Mouse (Mus musculus): ENCODE measurements at regions not wholly inside any gene's neighbourhood (a gene's known extent, or its start where the extent isn't known, plus 50 kb on each side); places are given as distances from the start of the nearest gene placed in this dataset.
"Not testable (repeated sequence)": the region's sequence is repeated elsewhere in the genome, so short reads cannot be mapped to it uniquely, and the experiment has no call there.

GRCm38 (mm10) chr10:38704762-38705130, 116.8 kb downstream of the Rfpl4b start:
- DNase-seq (ENCODE audit: low spot score) = not testable (repeated sequence)

- no peak for DNase-seq (ENCODE audit: low spot score)
These were observed 117.4 kb downstream of the Rfpl4b start for GRCm38 (mm10) chr10:38703954-38704761.

DNA sequence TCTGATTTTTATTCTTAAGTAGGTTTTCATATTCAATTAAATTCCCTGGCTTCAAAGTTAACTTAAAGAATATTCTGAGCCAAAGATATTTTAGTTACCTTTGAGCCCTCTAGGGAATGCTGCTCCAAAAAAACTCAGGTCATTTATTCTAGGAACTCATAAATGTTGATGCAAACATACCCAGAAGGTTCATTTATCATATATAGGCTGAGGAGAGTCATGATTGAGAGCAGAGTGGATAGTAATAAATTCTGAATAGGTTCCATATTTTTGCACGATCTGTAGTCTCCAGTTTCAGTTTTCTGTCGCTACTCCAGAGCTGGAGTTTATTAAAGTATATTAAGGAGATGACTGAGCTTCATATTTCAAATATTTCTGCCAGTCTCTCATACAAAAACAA, 144.1 kb downstream of the Rfpl4b start:
- DNase-seq (ENCODE audit: low spot score) = no peak

DNA sequence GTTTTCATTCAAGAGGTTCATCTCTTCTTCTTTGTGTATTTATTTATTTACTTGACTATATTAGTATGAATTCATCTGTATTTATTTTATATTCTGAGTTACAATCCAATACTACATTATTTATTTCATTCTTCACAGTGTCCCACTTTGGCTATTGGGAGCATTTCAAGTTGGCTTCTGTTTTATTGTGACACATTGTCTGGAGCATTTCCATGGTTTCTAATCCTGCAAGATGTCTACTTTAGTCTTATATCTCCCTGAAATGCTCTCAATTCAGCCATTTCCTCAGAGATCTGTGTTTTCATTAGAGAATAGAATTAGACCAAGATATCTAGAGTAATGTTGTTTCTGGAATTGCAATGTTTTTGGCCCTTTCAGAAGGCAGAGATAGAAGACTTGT, 153.0 kb downstream of the Rfpl4b start:
- DNase-seq (ENCODE audit: low spot score) = no peak

GRCm38 (mm10) chr10:38667841-38668240, 153.7 kb downstream of the Rfpl4b start:
- DNase-seq (ENCODE audit: low spot score) = no peak

- DNase-seq (ENCODE audit: low spot score) = no peak
These were observed 185.9 kb downstream of the Rfpl4b start for GRCm38 (mm10) chr10:38635695-38636094.

GRCm38 (mm10) chr10:38629907-38630505, 191.6 kb downstream of the Rfpl4b start:
- DNase-seq (ENCODE audit: low spot score) = no peak

DNA sequence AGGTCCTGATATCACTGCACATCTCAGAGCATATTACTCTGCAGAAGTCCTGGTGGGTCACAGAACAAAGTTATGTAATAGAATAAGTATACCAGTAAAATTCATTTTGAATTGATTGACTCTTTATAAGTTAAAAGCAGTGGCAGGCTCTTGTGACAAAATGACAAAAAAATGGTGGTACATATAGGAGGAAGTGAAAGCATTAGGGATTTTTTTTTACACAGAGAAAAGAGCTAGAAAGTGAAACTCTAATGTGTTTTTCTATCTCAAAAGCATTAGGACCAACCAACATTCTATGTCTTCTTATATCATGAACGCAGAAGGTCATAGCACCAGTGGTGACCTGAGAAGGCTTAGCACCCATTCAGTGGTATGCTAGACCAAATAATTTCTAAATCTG, 198.2 kb downstream of the Rfpl4b start:
- DNase-seq (ENCODE audit: low spot score) = no peak

DNA sequence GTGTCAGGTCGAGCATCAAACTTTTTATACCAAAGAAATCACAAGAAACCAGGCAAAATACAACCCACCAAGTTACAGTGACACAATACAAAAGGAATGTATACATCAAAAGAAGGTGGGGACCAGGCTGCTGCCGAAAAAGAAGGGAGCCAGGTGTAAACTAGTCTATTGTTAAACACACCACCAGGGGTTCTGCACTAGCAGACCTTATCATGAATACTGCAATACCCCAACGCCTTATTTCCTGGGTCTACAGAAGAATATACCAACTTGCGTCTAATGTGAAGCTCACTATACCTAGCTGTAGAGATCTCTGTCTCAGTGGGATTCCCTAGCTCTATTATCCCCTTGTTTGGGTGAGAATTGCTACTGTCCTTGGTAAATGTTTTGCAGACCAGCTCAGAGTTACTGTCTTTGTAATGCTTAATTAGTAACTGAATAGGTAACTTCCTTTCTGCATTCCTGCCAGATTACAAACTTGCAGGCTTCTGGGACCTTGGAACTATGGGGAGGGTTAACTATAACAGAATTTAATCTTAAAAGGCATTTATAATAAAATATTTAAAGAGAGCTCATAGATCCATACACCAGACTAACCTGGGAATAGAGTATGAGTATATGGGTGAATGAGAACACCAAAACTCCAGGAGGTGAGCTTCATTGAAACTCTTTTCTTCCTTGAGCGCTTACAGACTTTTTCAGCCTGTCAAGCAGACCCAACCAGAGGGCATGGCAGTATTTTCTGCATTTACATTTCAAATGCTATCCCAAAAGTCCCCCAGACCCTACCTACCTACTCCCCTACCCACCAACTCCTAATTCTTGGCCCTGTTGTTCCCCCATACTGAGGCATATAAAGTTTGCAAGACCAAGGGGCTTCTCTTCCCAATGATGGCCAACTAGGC, 211.7 kb downstream of the Rfpl4b start:
- DNase-seq (ENCODE audit: low spot score) = no peak

GRCm38 (mm10) chr10:38586061-38586460, 235.5 kb downstream of the Rfpl4b start:
- DNase-seq (ENCODE audit: low spot score) = no peak

DNA sequence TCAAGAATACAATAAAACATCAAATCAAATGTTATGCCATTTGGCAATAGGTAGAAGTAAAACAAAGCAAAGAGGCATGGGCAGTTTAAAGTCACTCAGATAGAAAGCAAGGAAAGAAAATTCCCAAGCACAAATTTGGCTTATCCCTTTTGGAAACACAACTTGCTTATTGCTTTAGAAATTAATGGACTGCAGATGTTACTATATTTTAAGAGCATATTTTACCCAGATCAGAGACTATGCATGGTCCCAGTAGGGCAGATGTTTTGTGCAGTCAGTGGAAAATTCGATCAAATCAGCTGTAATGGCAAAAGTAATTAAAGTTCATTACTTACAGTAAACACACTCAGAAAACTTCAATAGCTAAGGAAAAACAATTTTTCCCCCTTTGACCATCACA, 245.9 kb downstream of the Rfpl4b start:
- DNase-seq (ENCODE audit: low spot score) = peak; percentile 27

GRCm38 (mm10) chr10:38573728-38574127, 247.9 kb downstream of the Rfpl4b start:
- DNase-seq (ENCODE audit: low spot score) = no peak

- DNase-seq (ENCODE audit: low spot score) = no peak
These were observed 248.4 kb downstream of the Rfpl4b start for GRCm38 (mm10) chr10:38573146-38573545.

GRCm38 (mm10) chr10:38567270-38567669, 254.3 kb downstream of the Rfpl4b start:
- DNase-seq (ENCODE audit: low spot score) = no peak

DNA sequence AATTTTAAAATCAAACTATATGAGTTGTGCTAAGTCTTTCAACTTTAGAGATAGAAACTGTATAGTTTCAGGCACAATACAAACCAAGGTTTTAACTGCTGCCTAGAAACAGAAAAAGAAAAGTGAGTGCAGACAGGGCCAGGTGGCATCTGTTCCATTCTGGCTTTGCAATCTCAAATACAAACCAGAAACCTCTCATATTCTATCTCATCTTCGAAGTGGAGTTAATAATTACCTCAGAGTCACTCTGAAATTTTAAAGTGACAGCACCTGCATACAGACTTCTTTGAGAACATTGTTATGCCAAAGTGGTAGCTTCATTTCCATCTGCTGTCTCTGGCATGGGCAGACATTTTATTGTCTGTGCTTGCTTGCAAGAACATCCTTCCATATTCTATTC, 255.2 kb downstream of the Rfpl4b start:
- DNase-seq (ENCODE audit: low spot score) = no peak

GRCm38 (mm10) chr10:38555040-38555439, 266.5 kb downstream of the Rfpl4b start:
- peak; percentile 73 for DNase-seq (ENCODE audit: low spot score)

DNA sequence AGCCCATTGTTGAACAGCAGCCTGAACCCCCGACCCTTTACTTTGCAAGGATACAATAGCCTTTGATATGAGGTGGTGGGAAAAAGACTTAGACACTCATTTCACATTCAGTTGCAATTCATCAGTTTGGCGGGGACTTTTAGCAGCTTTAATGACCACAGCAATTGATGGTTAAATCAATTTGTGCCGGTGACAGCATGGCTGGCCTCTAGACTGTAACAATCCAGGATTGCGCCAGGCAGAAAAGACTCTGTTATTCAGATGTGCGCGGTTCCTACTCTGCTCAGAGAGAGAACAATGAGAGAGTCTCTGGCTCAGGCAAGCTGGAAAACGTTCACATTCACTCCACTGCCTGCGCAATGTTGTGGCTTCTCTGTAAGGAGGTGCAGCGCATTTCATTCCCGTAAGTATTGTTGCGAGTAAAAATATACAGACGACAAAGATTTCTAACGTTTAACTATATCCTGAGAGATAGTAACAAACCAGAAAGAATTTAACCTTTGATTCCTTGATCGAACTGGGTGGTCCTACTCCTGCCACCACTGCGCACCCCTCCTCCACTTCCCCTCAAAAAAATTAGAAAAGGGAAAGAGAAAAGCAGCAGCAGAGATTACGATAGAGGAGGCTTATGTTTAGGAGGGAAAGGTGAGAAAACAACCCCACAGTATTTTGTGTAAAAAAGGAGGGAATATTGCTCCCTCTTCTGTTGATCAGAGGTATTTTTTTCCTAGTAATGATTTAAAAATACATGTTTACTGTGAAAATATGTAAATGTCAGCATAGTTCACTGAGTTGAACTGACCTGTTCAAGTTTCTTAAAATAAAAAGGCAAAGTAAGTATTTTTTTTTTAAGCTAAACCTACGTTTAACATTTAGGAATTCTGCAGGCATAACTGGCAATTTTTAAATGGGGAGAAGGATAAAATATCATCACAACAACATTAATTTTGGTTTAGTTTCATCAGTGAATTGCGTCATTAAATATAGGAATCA, 267.6 kb downstream of the Rfpl4b start:
- DNase-seq (ENCODE audit: low spot score) = peak; percentile 91

GRCm38 (mm10) chr10:38553326-38553687, 268.3 kb downstream of the Rfpl4b start:
- DNase-seq (ENCODE audit: low spot score) = no peak

GRCm38 (mm10) chr10:38552350-38553076, 269.1 kb downstream of the Rfpl4b start:
- DNase-seq (ENCODE audit: low spot score) = peak; percentile 17

DNA sequence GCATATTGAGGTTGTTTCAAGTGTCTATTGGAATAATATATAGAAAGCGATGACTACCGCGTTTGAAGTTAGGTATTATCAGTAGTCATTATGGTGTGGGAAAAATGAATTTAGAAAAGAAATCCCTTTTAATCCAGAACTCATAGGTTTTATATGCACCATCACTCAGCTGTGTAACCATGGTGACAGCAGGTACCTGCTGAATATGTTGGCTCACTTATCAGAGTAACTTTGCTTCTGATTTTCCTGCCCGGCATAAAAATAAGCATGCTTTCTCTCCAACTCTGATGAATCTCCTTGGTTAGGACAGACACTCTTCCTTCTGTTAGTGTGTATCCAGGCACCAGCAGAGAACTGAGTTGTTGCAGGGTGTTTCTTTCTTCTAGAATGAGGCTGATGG, 281.5 kb downstream of the Rfpl4b start:
- DNase-seq (ENCODE audit: low spot score) = no peak

DNA sequence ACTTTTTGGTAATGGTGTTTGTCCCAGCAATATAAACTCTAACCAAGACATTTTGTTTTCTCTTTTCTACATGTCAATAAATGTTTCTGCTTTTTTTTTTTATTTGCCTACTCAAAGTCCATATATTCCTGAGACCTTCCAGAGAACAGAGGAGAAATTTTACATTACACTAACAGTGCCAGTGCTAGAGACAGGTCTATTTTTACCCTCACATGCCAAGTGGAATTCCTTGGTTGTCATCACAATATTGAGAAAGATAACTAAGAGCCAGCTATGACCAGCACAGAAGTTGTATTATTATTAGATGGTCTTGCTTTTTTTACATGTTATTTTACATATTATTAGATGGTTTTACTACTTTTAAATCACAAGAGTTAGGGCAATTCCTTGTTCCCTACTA, 282.8 kb downstream of the Rfpl4b start:
- DNase-seq (ENCODE audit: low spot score) = no peak

All from retina, embryonic 14.5 days (tissue).